Mouse (Mus musculus) ES-Bruce4 (cell line): Measurements from ENCODE around the gene 1190005I06Rik. TPM values are rescaled to one million over a fixed set of nuclear protein-coding genes. Genes with fewer than 3 reads are reported as not detected.

ENCODE experiments used
- H3K27ac ChIP-seq: 2 replicates; pipeline ENCODE4 v1.5.1; 2012; ENCODE audit warnings: low read length, inconsistent platforms; ENCODE audit not compliant: insufficient read depth
- H3K27me3 ChIP-seq: 2 replicates; pipeline ENCODE4 v1.6.1; 2012; ENCODE audit warnings: mild to moderate bottlenecking, low read length, inconsistent platforms; ENCODE audit not compliant: control insufficient read depth, poor library complexity, insufficient read depth, severe bottlenecking
- H3K36me3 ChIP-seq: 2 replicates; pipeline ENCODE4 v1.6.1; 2012; ENCODE audit warnings: inconsistent platforms, mild to moderate bottlenecking, low read length, moderate library complexity; ENCODE audit not compliant: control insufficient read depth, poor library complexity, insufficient read depth, severe bottlenecking
- H3K4me1 ChIP-seq: one replicate; pipeline ENCODE4 v1.8.1; 2011; ENCODE audit warnings: low read length; ENCODE audit not compliant: control insufficient read depth, insufficient read depth
- H3K4me3 ChIP-seq: 2 replicates; pipeline ENCODE4 v1.5.1; 2011; ENCODE audit warnings: low read depth, mild to moderate bottlenecking, low read length
- H3K9ac ChIP-seq: 2 replicates; pipeline ENCODE4 v1.6.1; 2012; ENCODE audit warnings: low read depth, mild to moderate bottlenecking, inconsistent platforms; ENCODE audit not compliant: poor library complexity, severe bottlenecking
- H3K9me3 ChIP-seq: replicated peaks from 2 replicates; pipeline ENCODE4 v1.6.1; 2012; ENCODE audit warnings: mild to moderate bottlenecking, low read length, inconsistent platforms; ENCODE audit not compliant: control insufficient read depth, poor library complexity, insufficient read depth, severe bottlenecking
- CTCF ChIP-seq: IDR thresholded peaks from one replicate; pipeline ENCODE4 v1.8.1; 2011; ENCODE audit warnings: low read depth, low read length
- EP300 ChIP-seq: IDR thresholded peaks from 2 replicates; pipeline ENCODE4 v1.6.1; 2011; ENCODE audit warnings: low read depth, low read length; ENCODE audit not compliant: insufficient read depth
- POLR2A ChIP-seq: IDR thresholded peaks from one replicate; pipeline ENCODE4 v1.8.1; 2011; ENCODE audit warnings: low read length; ENCODE audit not compliant: insufficient read depth
- polyA plus RNA-seq: library from polyadenylated mRNA; stranded (reverse); fragments of >200 nt; gene quantifications from 2 replicates; pipeline ENCODE4 v1.2.4, GENCODE M21; 2011; ENCODE audit warnings: low read depth; ENCODE audit not compliant: missing spikeins, insufficient read depth, insufficient read length

1190005I06Rik gene
- polyA plus RNA-seq, 1 experiment: 12.4 TPM

GRCm38 (mm10) chr8:120559654-120560053 lies 87.8 kb downstream of the 1190005I06Rik start:
- peaks cover 37% of the 10 kb centered on the region for H3K36me3 ChIP-seq
- H3K27me3 ChIP-seq: no peaks in the 10 kb centered on the region
- H3K9me3 ChIP-seq: no peaks in the 10 kb centered on the region
- peaks cover 8% of the 10 kb centered on the region for H3K4me1 ChIP-seq
- no peak overlapping the region for H3K9ac ChIP-seq
- no peak overlapping the region for H3K27ac ChIP-seq
- no peak overlapping the region for H3K4me3 ChIP-seq
- no peak for TF ChIP-seq EP300
- no peak for TF ChIP-seq CTCF
- TF ChIP-seq POLR2A: no peak

Other genes with a start within 250 kb of the 1190005I06Rik start
- 51.3 and 52.0 TPM in 2 replicates for gene Gins2, start 58.3 kb downstream of the 1190005I06Rik start, polyA plus RNA-seq
- not detected in 2 replicates for gene Gm27021, start 20.4 kb upstream of the 1190005I06Rik start, polyA plus RNA-seq
- 605 and 624 TPM in 2 replicates for gene Cox4i1, start 20.6 kb upstream of the 1190005I06Rik start, polyA plus RNA-seq
- gene Emc8, start 20.9 kb upstream of the 1190005I06Rik start, polyA plus RNA-seq: 124 and 141 TPM in 2 replicates
- gene Irf8, start 88.7 kb upstream of the 1190005I06Rik start, polyA plus RNA-seq: 0.91 and 1.4 TPM in 2 replicates